8 mouse cellular contexts compared by ENCODE assay signal in the genomic region with DNA sequence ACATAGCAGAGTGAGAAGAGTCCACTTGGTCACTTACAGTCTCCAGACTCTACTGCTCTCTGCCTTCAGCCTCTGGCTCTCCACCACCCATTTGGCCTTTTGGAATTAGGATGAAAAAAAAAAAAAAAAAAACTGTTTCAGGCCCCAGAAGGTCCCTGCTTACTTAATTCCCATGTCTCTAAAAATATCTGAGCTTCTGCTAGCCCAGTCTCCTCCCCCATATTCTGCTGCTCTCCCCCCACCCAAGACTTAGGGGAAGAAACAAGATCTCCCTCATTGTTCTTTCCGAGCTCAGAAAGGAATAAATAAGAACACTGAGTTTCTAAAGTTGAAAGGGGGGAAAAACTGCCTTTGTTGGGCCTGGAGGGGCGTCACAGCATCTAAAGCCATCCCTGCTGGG. TPM values are rescaled to one million over a fixed set of nuclear protein-coding genes. Genes with fewer than 3 reads are reported as not detected.
DNase-seq lines count a peak whose midpoint lies in the region; ATAC-seq and TF ChIP-seq lines count a peak whose summit lies in the region.

No protein-coding gene starts in this region.

- H3K27ac ChIP-seq in spleen, adult 2 months (ENCODE audit: insufficient read depth, low read length) = peak overlapping the region; percentile 61
- peak overlapping the region; percentile 95 for H3K27ac ChIP-seq in forebrain, embryonic 16.5 days (ENCODE audit: low read length)
- peak overlapping the region; percentile 80 for H3K27ac ChIP-seq in limb, embryonic 15.5 days
- H3K27ac ChIP-seq in stomach, postnatal 0 days (replicated peaks) = peak overlapping the region; percentile 93

- H3K9me3 ChIP-seq in forebrain, embryonic 16.5 days (ENCODE audit: control insufficient read depth, low read length) = no peaks in the 10 kb centered on the region
- H3K9me3 ChIP-seq in limb, embryonic 15.5 days = no peaks in the 10 kb centered on the region
- no peaks in the 10 kb centered on the region for H3K9me3 ChIP-seq in stomach, postnatal 0 days (ENCODE audit: control insufficient read depth, low read length)

- DNase-seq in spleen, adult 2 months (ENCODE audit: low read depth in 1 of 2, low spot score in 2 of 2) = no peak
- no peak for DNase-seq in spleen, postnatal 4 days (ENCODE audit: low spot score in 2 of 2)
- DNase-seq in stomach, postnatal 0 days (ENCODE audit: low spot score) = no peak
- DNase-seq in right cerebral cortex, postnatal 4 days = no peak
- no peak for DNase-seq in c-Kit-positive CD71-positive TER-119-positive erythroid progenitor cells, embryonic 14.5 days (ENCODE audit: low spot score)

- no peak overlapping the region; the same call in 1 of the 2 replicates for H3K4me2 ChIP-seq in forebrain, embryonic 16.5 days (ENCODE audit: low read length)
- no peak overlapping the region for H3K4me2 ChIP-seq in limb, embryonic 15.5 days
- peak overlapping the region; percentile 24; the same call in 1 of the 2 replicates for H3K4me2 ChIP-seq in stomach, postnatal 0 days (replicated peaks; ENCODE audit: low read depth)

- no peak for TF ChIP-seq POLR2A in spleen, adult 2 months (IDR thresholded peaks at IDR 0.05; ENCODE audit: low read depth, low read length)

- H3K27me3 ChIP-seq in spleen, adult 2 months (ENCODE audit: control insufficient read depth, insufficient read depth, low read length) = no peaks in the 10 kb centered on the region
- no peaks in the 10 kb centered on the region for H3K27me3 ChIP-seq in forebrain, embryonic 16.5 days (replicated peaks; ENCODE audit: control insufficient read depth, insufficient read depth, low read length)
- no peaks in the 10 kb centered on the region for H3K27me3 ChIP-seq in limb, embryonic 15.5 days
- H3K27me3 ChIP-seq in stomach, postnatal 0 days (ENCODE audit: control insufficient read depth, insufficient read depth, low read length) = no peaks in the 10 kb centered on the region

- H3K4me3 ChIP-seq in spleen, adult 2 months (ENCODE audit: extremely low read depth, insufficient read depth, insufficient read length) = no peak overlapping the region
- no peak overlapping the region for H3K4me3 ChIP-seq in forebrain, embryonic 16.5 days (replicated peaks; ENCODE audit: low read length)
- no peak overlapping the region for H3K4me3 ChIP-seq in limb, embryonic 15.5 days
- no peak overlapping the region for H3K4me3 ChIP-seq in stomach, postnatal 0 days (ENCODE audit: low read depth, low read length)

- no peaks in the 10 kb centered on the region for H3K36me3 ChIP-seq in spleen, adult 2 months (ENCODE audit: control insufficient read depth, insufficient read depth, low read length)
- H3K36me3 ChIP-seq in forebrain, embryonic 16.5 days (ENCODE audit: control insufficient read depth, insufficient read depth) = no peaks in the 10 kb centered on the region
- H3K36me3 ChIP-seq in limb, embryonic 15.5 days = peaks cover 3% of the 10 kb centered on the region; the same call in 1 of the 2 replicates
- H3K36me3 ChIP-seq in stomach, postnatal 0 days (ENCODE audit: control insufficient read depth, insufficient read depth, low read length) = no peaks in the 10 kb centered on the region

- no peaks in the 10 kb centered on the region for H3K4me1 ChIP-seq in spleen, adult 2 months (ENCODE audit: control insufficient read depth, insufficient read depth, insufficient read length)
- peaks cover 23% of the 10 kb centered on the region for H3K4me1 ChIP-seq in forebrain, embryonic 16.5 days (replicated peaks; ENCODE audit: control insufficient read depth, insufficient read depth, low read length)
- H3K4me1 ChIP-seq in limb, embryonic 15.5 days = peaks cover 17% of the 10 kb centered on the region
- peaks cover 17% of the 10 kb centered on the region; the same call in 1 of the 2 replicates for H3K4me1 ChIP-seq in stomach, postnatal 0 days (replicated peaks; ENCODE audit: control insufficient read depth, insufficient read depth)

- WGBS in spleen, adult 2 months = 82% methylated on average over 2 of the region's 2 CpGs
- WGBS in forebrain, embryonic 16.5 days = 2% methylated on average over 2 of the region's 2 CpGs
- WGBS in limb, embryonic 15.5 days = 62% methylated on average over 2 of the region's 2 CpGs
- WGBS in stomach, postnatal 0 days = 34% methylated on average over 2 of the region's 2 CpGs

- peak overlapping the region; percentile 35; the same call in 1 of the 2 replicates for H3K9ac ChIP-seq in forebrain, embryonic 16.5 days (replicated peaks; ENCODE audit: low read depth, low read length)
- H3K9ac ChIP-seq in limb, embryonic 15.5 days = no peak overlapping the region
- H3K9ac ChIP-seq in stomach, postnatal 0 days (ENCODE audit: low read length) = 0 out of 2 replicates have a peak overlapping the region, but pooled peaks have one; percentile 0

- TF ChIP-seq CTCF in spleen, adult 2 months (IDR thresholded peaks at IDR 0.05; ENCODE audit: extremely low read depth, insufficient read depth, insufficient read length, insufficient replicate concordance) = no peak
- TF ChIP-seq CTCF in stomach, postnatal 0 days (IDR thresholded peaks at IDR 0.05; ENCODE audit: low read depth) = no peak

- ATAC-seq in forebrain, embryonic 16.5 days = 0 out of 2 replicates have a peak, but pooled peaks have one; percentile 15
- ATAC-seq in limb, embryonic 15.5 days (ENCODE audit: insufficient number of reproducible peaks, low FRiP score, low TSS enrichment, low read depth) = no peak
- no peak for ATAC-seq in stomach, postnatal 0 days (ENCODE audit: low FRiP score, low TSS enrichment)
- ATAC-seq in megakaryocyte progenitor cell, adult 5-6 weeks (replicated peaks; ENCODE audit: poor library complexity) = no peak

- TF ChIP-seq EP300 in stomach, postnatal 0 days (optimal IDR thresholded peaks at IDR 0.05) = no peak

RNA-seq across cellular contexts. Expression of a gene that starts 46.4 kb away (rescaled TPM):
- polyA plus RNA-seq in spleen, adult 2 months (2012; rRNA removed) = 41.7 and 55.4 TPM in 2 replicates
- polyA plus RNA-seq in forebrain, embryonic 16.5 days (2015; fragmentation: Nextera tagmentation; extraction: Ambion mirVana) = 51.7 and 51.9 TPM in 2 replicates
- 55.4 and 56.7 TPM in 2 replicates for polyA plus RNA-seq in limb, embryonic 15.5 days (2015; fragmentation: Nextera tagmentation; extraction: Ambion mirVana)
- polyA plus RNA-seq in stomach, postnatal 0 days (2015; fragmentation: Nextera tagmentation; extraction: Ambion mirVana) = 51.1 and 56.8 TPM in 2 replicates
- total RNA-seq in megakaryocyte progenitor cell, adult 5-6 weeks (2015) = 32.2 and 36.8 TPM in 2 replicates
- total RNA-seq in megakaryocyte progenitor cell, adult 5-6 weeks (2017) = 69.9 and 72.6 TPM in 2 replicates
